Mouse (Mus musculus): ENCODE results near the gene Zcchc7.

- no peak for TF ChIP-seq CTCF (IDR thresholded peaks at IDR 0.05; ENCODE audit: low read depth)
- TF ChIP-seq EP300 (IDR thresholded peaks at IDR 0.05; ENCODE audit: low read depth), result no peak
Observed at GRCm38 (mm10) chr4:44872048-44872447, 116.4 kb downstream of the Zcchc7 start.

All from liver, embryonic 14.5 days (tissue).